Mouse (Mus musculus) spleen, postnatal 14 days (tissue): ENCODE data around the gene 3110082I17Rik.
A peak's percentile ranks its signal among the peaks of the same experiment; 100 is the strongest.

Source experiments
- DNase-seq, 2 experiments: peaks; one replicate each; pipeline ENCODE4 v3.0.0; 2021 to 2022; ENCODE audit warnings: low spot score in 2 of 2

Gene 3110082I17Rik

GRCm38 (mm10) chr5:139453031-139453430 lies 7.3 kb downstream of the 3110082I17Rik start:
- DNase-seq, result no peak

DNA sequence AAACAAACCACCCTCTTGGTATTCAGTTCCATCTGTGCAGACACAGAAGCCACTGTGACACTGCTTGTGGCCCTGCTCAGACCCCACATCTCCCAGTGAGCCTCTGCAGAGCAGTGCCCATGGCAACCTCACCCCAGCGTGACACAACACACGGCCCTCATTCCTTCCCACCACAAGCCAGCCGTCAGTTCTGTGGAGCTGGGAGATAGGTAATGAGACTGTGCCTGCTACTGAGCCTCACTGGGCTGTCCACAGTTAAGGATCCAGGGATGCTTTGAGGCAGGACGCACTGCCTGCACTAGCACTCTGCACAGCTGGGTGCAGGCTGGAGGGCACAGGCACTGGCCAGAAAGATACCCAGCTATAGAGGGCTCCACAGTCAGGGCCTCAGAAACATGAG lies 10.4 kb downstream of the 3110082I17Rik start:
- DNase-seq, result no peak

- peak in 1 of 2 experiments; percentile 28 for DNase-seq
Measured at GRCm38 (mm10) chr5:139449161-139449791, 11.1 kb downstream of the 3110082I17Rik start.

DNA sequence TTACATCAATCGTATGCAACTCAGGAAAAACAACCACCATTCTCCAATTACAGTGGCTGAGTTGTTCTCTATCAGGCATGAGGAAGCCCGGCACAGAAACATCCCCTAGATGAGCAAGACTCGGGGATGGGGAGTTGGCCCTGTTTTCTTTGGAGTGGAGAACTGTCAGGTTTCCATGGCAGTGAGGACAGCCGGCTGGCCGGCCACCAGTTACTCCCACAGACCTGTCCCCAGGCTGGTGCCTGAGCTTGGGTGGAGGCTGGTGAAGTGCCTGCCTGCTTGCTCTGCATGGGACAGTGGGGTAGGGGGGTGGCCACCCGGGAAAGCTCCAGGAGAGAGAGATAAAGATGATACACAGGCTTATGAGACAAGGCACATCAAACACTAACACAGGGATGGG lies 12.3 kb downstream of the 3110082I17Rik start:
- DNase-seq, result no peak

GRCm38 (mm10) chr5:139445258-139445657 lies 15.1 kb downstream of the 3110082I17Rik start:
- DNase-seq, result no peak

DNA sequence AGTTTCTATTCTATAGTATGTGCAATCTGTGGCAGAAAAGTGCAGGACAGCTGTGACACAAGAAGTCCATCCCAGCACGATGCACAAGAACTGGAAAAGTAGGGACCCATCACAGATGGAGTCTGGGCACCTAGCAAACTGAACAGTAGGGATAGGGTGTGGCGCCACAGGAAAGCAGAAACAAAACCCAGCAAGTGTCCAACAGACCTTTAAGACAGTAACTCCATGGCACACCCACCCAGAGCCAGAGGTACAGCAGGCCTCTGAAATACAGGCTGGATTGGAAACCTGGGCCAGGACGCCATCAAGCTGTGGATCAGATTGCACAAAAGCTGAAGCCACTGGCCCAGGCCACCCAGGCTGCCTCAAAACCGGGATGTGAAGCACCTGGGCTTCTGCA lies 17.4 kb downstream of the 3110082I17Rik start:
- DNase-seq, result no peak

DNA sequence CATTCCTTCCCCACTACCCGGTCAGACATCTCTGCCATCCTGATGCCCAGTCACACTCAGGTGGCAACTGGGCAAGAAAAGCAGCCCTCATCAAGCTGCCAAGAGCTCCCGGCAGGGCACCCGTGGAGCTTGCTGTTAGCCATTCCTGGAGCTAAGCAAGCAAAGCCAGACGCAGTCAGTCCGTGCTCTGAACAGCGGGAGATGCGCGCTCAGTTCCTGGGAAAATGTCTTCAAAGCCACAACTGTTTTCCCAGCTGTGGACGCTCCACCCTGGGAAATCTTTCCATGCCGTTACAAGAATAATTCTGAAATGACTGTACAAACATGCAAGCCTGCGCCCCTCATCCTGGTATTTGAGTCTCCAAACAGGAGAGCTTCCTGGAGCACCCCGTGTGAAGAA lies 17.9 kb downstream of the 3110082I17Rik start:
- DNase-seq, result no peak

- no peak for DNase-seq
Measured at GRCm38 (mm10) chr5:139441726-139442018, 18.7 kb downstream of the 3110082I17Rik start.

DNA sequence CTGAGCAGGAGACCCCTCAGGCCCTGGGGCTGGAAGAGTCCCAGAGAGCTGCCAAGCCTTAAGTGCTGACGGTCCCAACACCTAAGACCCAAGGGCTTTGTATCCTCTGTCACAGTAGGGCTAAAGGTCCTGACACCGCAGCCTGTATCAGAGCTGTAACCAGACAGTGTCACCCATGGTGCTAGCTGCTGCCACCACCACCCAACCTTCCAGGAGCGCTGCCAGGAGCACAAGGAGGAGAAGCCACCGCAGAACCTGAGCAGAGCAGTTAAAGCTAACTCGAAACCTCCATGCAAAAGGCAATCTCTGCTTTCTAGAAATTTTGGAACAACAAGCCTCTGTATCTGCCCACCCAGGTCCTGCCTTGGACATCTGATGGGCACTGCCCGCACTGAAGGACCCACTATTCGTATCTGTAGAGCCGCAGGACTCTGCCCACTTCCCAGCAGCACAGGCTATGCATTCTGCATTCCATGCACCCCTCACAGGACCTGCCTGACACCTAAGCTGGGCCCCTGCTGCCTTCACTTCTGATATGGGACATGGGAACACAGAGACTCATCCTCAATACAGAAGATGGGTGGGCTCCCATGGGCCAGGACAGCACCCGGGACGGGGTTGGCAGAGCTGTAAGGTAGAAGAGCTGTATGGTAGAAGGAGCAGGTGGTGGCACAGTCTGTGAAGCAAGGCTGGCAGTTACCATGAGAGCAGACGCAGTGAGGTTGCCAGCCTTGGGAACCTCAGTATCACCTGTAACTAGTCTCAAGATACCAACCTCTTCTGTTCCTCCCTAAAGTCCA lies 19.2 kb downstream of the 3110082I17Rik start:
- no peak for DNase-seq

DNA sequence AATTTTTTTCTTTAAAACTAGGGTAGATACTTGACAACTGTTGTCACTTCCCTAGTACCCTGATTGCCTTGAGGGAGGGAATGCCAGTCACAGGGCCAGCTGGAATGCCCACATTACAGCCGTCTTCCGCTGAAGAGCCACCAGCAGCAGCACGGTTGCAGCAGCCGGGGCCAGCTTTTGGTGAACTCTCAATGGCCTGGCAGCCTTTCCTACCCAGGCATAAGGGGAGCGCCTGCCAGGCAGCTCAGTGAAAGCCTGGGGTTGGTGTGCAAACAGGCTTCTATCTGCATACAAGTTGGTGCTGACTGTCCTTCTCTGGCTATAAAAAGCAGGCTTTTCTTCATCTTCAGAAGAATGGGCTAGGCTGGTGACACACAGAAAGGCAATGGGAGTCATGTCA lies 19.9 kb downstream of the 3110082I17Rik start:
- DNase-seq, result no peak

DNA sequence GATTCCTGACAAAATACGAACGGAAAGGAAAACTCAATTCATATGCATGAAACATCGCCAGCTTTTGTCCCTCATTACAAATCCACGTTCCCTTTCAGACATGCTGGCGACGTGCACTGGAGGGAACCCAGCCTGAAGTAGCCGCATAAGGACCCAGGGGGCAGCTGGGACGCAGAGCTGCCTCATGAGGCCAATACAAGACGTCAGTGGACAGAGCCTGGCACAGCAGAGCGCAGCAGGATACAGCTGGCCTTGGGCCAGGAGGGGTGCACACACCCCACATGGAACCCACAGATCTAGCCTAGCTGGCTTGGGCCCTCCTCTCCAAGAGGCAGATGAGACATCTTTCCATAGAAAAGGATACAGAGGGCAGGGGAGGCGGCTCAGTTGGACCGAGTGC lies 21.9 kb downstream of the 3110082I17Rik start:
- DNase-seq, result no peak

DNA sequence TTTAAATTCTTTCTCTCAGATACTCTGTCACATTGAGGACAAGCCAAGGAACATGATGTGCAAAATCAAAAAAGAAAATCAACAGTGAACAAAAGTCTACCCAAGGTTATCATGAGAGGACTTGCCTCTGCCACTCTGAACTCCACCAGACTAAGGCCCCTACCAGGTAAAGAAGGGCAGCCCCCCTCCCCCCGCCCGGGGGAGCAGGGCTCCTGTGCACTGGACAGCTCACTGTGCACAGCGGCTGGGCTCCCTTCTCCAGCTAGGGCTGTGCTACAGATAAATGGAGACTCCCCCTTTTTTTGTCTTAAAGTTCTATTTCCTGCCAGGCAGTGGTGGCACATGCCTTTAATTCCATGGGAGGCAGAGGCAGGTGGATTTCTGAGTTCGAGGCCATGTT lies 22.6 kb downstream of the 3110082I17Rik start:
- DNase-seq, result no peak

- DNase-seq, result no peak
Measured at GRCm38 (mm10) chr5:139434940-139435339, 25.4 kb downstream of the 3110082I17Rik start.

- DNase-seq, result no peak
Measured at GRCm38 (mm10) chr5:139433842-139434568, 26.3 kb downstream of the 3110082I17Rik start.

- no peak for DNase-seq
Measured at GRCm38 (mm10) chr5:139432747-139433508, 27.4 kb downstream of the 3110082I17Rik start.

DNA sequence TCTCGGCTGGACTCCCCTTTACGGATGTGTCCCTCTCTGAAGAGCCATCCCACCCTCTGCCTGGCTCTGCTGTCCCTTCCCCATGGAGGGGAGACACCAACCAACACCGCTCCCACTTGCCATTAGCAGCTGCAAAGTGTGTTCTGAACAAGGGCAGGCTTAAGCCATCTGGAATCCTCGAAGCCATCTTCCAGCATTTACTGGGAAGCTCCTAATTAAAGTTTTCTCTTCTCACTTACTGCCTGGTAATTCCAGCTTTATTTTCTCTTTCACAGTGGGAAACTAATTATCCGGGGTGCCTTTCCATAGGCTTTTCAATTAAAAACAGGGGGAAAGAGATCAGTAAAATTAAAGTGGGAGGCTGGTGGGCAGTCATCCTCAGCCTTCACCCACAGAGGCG lies 28.0 kb downstream of the 3110082I17Rik start:
- DNase-seq, result no peak

DNA sequence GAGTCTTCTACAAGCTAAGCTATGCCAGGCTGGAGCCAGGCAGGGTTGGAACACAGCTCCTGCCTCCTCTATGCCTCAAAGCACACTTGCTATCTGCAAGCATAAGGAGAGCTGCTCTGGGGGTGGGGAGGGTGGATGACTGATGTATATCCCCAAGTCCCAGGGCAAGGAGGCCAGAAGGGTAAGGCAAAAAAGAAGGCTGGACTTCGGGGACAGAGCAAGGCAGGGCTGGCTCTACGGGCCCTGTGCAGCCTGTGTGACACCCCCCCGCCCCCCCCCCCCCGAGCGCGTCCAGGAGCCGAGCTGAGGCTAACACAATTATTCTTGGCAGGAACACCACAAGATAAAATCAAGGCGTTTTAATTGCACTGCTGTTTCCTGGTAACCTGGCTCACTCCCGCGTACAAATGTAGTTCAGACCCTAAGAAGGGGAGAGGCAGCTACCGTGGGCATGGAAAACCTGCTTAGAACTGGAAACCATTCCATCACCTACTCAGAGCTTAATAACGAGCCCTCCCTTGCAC lies 30.4 kb downstream of the 3110082I17Rik start:
- no peak for DNase-seq

GRCm38 (mm10) chr5:139427989-139428388 lies 32.3 kb downstream of the 3110082I17Rik start:
- no peak for DNase-seq

DNA sequence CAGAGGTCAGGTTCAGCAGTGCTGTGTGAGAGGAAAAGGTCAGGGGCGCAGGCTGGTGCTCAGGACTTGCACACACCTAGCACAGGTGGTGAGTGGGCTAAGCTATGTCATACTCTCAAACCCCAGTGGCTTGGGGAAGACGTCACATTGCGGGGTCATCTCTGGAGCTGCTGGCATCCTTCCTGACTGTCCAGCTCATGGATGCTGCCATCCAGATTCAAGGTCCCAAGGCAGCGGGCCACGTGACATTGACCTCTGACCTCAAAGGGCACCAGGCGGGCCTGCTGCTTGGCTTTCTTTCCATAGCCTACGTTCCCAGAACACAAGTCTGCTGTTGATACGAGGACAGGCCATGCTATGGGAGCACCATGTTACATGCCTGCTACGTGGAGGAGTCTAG lies 33.3 kb downstream of the 3110082I17Rik start:
- no peak for DNase-seq

DNA sequence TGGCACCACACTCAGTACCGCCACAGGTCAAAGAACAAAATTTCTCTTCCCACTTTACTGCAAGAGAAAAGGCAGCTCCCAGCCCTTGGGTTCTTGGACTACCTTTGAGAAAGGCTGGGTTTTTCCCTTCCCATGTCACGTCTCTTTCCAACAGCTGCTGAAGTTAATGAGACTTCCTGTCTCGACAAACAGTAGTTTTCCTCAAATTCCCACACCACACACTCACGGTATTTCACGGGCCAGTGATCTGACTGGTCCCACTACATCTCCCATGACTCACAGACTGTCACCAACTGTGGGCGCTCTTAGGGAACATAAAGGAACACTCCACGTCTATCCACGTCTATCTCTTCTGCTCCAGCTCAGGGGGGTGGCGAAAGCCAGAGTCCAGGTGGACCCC lies 35.1 kb downstream of the 3110082I17Rik start:
- DNase-seq, result no peak

DNA sequence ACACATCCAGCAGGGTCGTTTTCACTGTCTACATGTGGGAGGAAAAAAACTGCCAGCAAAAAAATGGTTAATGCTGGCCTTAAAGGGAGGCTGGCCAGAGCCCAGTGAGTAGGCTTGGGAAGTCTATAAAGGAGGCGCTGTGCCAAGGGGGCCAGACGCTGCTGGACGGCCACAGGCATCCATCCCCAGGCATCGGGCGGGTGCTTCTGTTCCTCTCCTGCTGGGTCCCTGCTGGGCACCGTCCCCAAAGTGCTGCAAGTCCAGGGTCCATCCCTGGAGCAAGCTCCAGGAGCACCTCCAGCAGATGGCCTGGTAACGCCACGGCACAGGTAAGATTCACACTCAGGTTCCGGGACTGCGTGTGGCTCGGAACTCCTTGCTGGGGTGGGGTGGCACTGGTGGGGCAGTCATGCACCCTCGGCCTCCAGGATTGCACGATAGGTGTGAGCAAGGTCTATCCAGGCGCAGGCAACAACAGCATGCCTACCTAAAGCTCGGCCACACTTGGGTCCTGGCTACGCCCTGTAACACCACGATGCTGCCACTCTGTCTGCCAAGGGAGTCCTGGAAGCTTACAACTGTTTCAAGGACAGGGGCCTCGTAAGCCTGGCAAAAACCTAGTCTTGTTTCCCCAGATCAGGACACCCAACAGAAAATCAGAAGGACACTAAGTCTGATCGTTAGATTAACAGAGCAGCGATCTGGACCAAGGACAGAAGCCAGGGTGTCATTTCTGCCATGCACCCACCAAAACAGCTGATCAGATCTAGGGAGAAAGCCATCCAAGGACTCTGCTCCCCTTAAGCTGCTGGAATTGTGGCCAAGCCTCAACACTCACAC lies 37.1 kb downstream of the 3110082I17Rik start, which contains the start of gene Gper1:
Gene Gper1, plus strand, starts transcription at position 126 of the 840 bp plus-strand sequence.
- no peak for DNase-seq
